Mouse (Mus musculus): ENCODE measurements around the gene Adamts4. TPM values are rescaled to one million over a fixed set of nuclear protein-coding genes. Genes with fewer than 3 reads are reported as not detected.

The Adamts4 gene
- not detected in 2 replicates for polyA plus RNA-seq (2012; ENCODE audit: insufficient read depth, insufficient read length, low replicate concordance, missing spikeins)

DNA sequence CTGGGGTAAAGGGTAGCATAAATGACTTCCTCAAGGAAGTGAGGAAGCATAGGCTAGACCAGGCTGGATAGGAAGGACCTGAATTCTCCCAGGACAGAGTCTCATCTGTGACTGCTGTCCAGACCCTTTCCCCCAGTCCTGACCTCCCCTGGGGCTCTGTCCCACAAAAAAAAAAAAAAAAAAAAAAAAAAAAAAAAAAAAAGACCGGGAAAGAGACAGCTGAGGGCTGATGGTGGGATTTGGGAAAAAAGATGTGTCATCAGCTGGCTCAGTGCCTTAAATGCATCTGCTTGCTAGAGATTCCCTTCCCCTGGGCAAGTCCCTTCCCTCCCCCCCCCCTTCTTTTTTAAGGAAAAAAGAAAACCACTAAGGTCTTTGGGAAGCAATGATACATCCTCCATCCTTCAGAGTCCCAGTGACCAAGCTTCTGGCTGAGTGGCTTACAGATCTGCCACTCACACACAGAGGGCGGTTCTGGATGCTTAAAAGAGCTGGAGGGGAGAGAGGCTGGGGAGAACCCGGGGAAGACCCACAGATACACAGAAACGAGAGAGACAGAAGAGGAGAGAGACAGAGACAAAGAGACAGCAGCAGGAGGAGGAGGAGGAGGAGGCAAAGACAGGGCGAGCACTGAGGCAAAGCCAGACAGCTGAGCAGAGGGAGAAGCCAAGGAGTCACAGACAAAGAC lies at the start of gene Adamts4:
Gene Adamts4 (plus strand): TSS at position 509 of the 688 bp plus-strand sequence.
- no peak within 1 kb of the TSS for H3K27ac ChIP-seq (ENCODE audit: insufficient read depth, low read depth, low read length)
- peak within 1 kb of the TSS; percentile 3 for H3K4me3 ChIP-seq (ENCODE audit: insufficient read depth, low read depth, low read length)
- 5% methylated on average over 5 of the region's 5 CpGs for WGBS
- TF ChIP-seq POLR2A (IDR thresholded peaks at IDR 0.05; ENCODE audit: insufficient read depth, low read depth, low read length): no peak
- no peak for TF ChIP-seq CTCF (IDR thresholded peaks at IDR 0.05; ENCODE audit: insufficient read depth, low read depth, low read length)
- H3K4me1 ChIP-seq (ENCODE audit: control insufficient read depth, insufficient read depth, low read length): peaks cover 43% of the 10 kb centered on the region

DNA sequence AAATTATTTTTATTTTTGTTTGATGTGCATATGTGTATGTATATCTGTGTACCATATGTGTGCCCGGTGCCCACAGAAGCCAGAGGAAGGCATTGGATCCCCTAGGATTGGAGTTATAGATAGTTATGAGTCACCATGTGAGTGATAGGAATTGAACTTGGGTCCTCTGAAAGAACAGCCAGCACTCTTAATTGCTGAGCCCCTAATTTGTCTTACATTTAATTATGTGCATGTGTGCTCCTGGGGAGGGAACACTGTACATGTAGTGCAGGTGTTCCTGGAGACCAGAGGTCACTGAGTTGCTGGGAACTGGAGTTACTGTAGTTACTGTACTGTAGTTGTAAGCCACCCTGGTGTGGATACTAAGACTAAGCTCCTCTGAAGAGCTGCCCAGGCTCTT lies 49.5 kb upstream of the Adamts4 start:
- no peak overlapping the region for H3K27ac ChIP-seq (ENCODE audit: insufficient read depth, low read depth, low read length)
- WGBS: 100% methylated on average over 1 of the region's 1 CpGs
- H3K4me1 ChIP-seq (ENCODE audit: control insufficient read depth, insufficient read depth, low read length): no peaks in the 10 kb centered on the region
- H3K4me3 ChIP-seq (ENCODE audit: insufficient read depth, low read depth, low read length): no peak overlapping the region
- TF ChIP-seq CTCF (IDR thresholded peaks at IDR 0.05; ENCODE audit: insufficient read depth, low read depth, low read length) (no peak), POLR2A (IDR thresholded peaks at IDR 0.05; ENCODE audit: insufficient read depth, low read depth, low read length) (no peak)

DNA sequence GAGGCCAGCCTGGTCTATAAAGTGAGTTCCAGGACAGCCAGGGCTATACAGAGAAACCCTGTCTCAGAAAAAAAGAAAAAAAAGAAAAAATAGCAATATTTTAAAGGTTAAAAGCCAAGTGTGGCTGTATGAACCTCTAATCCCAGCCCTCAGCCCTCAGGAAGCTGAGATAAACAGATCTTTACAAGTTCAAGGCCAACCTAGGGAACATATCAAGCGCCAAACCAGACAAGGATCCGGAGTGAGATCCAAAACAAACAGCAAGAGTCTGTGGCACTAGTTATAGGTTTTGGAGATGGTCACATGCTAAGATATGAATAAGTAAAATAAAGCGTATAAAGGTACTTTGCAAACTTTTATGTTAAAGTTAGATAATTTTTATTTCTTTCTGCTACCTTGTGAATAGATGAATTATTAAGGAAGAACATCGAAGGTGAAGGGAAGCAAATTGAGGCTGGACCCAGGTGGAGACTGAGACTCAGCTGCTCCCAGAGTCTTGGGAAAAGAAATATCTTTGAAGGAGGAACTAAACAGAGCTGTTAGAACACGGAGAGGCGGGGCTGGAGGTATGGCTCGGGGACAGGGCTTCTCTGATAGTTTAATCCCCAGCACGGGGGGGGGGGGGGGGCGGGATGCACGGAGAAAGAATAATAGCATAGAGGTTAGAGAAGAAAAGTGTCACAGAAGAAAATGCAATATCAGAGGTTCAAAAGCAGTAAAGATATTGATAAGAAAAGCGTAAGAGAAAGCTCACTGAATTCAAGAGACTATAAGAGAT lies 46.6 kb upstream of the Adamts4 start:
- TF ChIP-seq POLR2A (IDR thresholded peaks at IDR 0.05; ENCODE audit: insufficient read depth, low read depth, low read length) (no peak), CTCF (IDR thresholded peaks at IDR 0.05; ENCODE audit: insufficient read depth, low read depth, low read length) (no peak)
- 62% methylated on average over 11 of the region's 11 CpGs for WGBS
- Histone ChIP-seq H3K27ac (ENCODE audit: insufficient read depth, low read depth, low read length) (no peak overlapping the region), H3K4me3 (ENCODE audit: insufficient read depth, low read depth, low read length) (no peak overlapping the region), H3K4me1 (ENCODE audit: control insufficient read depth, insufficient read depth, low read length) (no peaks in the 10 kb centered on the region)

DNA sequence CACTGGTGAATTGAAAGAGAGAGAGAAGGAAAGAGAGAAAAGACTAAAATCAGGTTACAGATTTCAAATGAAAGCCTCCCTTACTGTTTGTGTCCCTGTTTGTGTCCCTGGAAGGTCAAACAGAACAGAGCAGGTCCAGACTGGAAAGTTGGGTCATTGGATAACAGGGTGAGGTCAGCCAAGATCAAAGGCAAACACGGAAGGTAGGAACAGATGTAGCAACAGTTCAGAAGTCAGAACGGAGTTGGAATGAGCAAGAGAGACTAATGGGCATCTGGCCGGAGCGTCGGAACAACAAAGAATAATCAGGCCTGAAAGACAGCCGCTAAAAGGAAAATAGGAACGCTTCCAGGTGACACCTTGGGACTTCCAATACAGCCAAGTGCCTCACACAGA lies 46.0 kb upstream of the Adamts4 start:
- WGBS: 73% methylated on average over 7 of the region's 7 CpGs
- no peak for TF ChIP-seq POLR2A (IDR thresholded peaks at IDR 0.05; ENCODE audit: insufficient read depth, low read depth, low read length)
- no peak for TF ChIP-seq CTCF (IDR thresholded peaks at IDR 0.05; ENCODE audit: insufficient read depth, low read depth, low read length)
- Histone ChIP-seq H3K4me3 (ENCODE audit: insufficient read depth, low read depth, low read length) (no peak overlapping the region), H3K4me1 (ENCODE audit: control insufficient read depth, insufficient read depth, low read length) (no peaks in the 10 kb centered on the region), H3K27ac (ENCODE audit: insufficient read depth, low read depth, low read length) (no peak overlapping the region)

DNA sequence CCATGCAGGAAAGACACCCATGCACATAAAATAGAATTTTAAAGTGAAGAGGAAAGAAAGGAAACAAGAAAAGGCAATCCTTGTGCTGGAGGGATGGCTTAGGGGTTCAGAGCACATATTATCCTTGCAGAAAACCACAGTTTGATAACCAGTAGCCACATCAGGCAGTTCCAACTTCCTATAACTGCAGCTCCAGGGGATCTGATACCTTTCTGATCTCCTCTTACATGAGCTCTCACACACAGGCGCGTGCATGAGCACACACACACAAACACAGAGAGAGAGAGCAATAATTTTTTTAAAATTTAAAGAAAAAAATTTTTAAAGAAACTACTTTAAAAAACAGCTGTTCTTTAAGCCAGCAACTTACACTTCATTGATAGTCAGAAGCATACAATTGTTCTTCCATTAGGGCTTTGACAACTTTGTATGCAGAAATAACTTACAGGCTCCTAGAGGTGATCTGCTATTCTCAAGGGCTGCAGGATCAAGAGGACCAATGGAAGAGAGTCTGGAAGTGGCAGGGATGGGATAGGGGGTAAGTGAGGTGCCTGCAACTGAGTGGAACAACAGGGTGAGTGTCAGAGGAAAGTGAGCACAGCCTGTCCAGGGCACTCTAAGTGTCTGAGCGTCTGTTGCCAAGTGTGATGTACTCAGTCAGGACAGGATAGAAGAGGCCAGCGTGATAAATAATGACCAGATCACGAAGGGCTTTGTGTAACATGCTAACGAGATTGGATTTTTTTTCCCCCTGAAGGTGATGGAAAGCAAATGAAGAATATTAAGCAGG lies 44.3 kb upstream of the Adamts4 start:
- Histone ChIP-seq H3K4me3 (ENCODE audit: insufficient read depth, low read depth, low read length) (no peak overlapping the region), H3K27ac (ENCODE audit: insufficient read depth, low read depth, low read length) (no peak overlapping the region), H3K4me1 (ENCODE audit: control insufficient read depth, insufficient read depth, low read length) (peaks cover 3% of the 10 kb centered on the region; the same call in 1 of the 2 replicates)
- TF ChIP-seq CTCF (IDR thresholded peaks at IDR 0.05; ENCODE audit: insufficient read depth, low read depth, low read length) (no peak), POLR2A (IDR thresholded peaks at IDR 0.05; ENCODE audit: insufficient read depth, low read depth, low read length) (no peak)
- WGBS: 72% methylated on average over 6 of the region's 6 CpGs

DNA sequence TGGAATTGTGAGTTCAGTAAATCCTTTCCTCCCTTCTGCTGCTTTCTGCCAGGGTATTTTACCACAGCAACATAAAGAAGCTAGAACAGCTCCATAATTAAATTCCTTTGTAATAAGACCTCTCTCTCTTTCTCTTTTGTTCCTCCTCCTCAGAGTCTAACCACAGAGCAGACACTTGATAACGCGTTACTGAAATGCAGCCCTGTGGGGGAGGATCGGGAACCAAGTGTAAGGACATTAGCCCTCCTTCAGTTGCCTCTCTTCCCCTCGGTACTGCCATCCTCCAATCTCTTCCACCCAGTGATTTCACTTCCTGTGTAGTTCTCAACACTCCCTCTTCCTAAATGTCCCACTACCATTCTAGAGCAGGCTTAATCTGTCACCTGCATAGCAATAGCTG lies 40.8 kb upstream of the Adamts4 start:
- WGBS: 9% methylated on average over 4 of the region's 4 CpGs

DNA sequence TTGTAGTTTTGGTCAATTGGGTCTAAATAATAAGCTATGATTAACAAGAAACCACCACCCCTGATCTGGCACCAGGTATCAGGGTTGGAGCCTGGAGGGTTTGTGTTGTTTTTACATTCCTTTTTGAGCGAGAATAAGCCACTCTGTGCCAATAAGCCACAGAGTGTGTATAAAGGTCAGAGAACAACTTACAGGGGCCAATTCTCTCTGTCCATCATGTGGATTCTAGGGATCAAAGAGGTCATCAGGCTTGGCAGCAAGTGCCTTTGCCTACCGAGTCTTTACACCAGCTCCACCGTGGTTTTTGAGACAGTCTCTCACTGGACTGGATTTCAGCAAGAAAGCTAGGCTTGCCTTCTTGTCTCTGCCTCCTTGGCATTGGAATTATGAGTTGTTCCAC lies 37.4 kb upstream of the Adamts4 start:
- Histone ChIP-seq H3K27ac (ENCODE audit: insufficient read depth, low read depth, low read length) (no peak overlapping the region), H3K4me3 (ENCODE audit: insufficient read depth, low read depth, low read length) (no peak overlapping the region), H3K4me1 (ENCODE audit: control insufficient read depth, insufficient read depth, low read length) (peaks cover 8% of the 10 kb centered on the region)
- 56% methylated on average over 3 of the region's 3 CpGs for WGBS
- TF ChIP-seq CTCF (IDR thresholded peaks at IDR 0.05; ENCODE audit: insufficient read depth, low read depth, low read length) (no peak), POLR2A (IDR thresholded peaks at IDR 0.05; ENCODE audit: insufficient read depth, low read depth, low read length) (no peak)

More for the DNA sequence above, 40.8 kb upstream of the Adamts4 start:
- peaks cover 8% of the 10 kb centered on the region for H3K4me1 ChIP-seq (ENCODE audit: control insufficient read depth, insufficient read depth, low read length)
- H3K27ac ChIP-seq (ENCODE audit: insufficient read depth, low read depth, low read length): peak overlapping the region; percentile 82
- H3K4me3 ChIP-seq (ENCODE audit: insufficient read depth, low read depth, low read length): no peak overlapping the region
- TF ChIP-seq CTCF (IDR thresholded peaks at IDR 0.05; ENCODE audit: insufficient read depth, low read depth, low read length) (no peak), POLR2A (IDR thresholded peaks at IDR 0.05; ENCODE audit: insufficient read depth, low read depth, low read length) (no peak)

DNA sequence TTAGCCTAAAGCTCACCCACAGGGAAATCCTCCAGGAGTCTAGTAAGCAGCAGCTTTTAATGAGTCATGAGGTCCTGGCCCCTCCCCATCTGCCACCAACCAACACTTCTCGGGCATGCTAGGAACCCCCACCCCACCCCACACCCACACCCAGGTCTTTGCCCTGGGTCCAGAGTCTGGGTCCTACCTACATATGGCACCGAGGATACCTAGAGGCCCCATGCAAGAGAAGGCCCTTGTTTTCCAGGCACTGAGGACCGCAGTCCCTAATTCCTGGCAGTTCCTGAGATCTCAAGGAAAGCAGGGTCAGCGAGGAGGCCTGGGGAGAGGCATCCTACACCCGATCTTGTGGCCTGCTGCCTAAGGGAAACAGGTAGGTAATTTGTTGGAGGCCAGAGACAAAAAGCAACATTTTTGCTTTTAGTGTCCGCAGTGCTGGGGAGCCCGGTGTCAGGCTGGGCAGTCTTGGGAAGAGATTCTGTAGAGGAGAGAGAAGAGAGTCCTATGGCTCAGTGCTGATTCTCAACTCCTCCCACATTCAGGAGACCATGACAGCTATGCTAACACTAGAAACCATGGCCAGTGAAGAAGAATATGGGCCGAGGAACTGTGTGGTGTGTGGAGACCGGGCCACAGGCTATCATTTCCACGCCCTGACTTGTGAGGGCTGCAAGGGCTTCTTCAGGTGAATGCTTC lies 36.3 kb upstream of the Adamts4 start, which contains the start of gene Nr1i3:
Gene Nr1i3 (plus strand): TSS at position 170 of the 696 bp plus-strand sequence.
- Histone ChIP-seq H3K4me1 (ENCODE audit: control insufficient read depth, insufficient read depth, low read length) (peaks cover 8% of the 10 kb centered on the region), H3K27ac (ENCODE audit: insufficient read depth, low read depth, low read length) (no peak within 1 kb of the TSS), H3K4me3 (ENCODE audit: insufficient read depth, low read depth, low read length) (no peak within 1 kb of the TSS)
- WGBS: 71% methylated on average over 10 of the region's 10 CpGs
- TF ChIP-seq CTCF (IDR thresholded peaks at IDR 0.05; ENCODE audit: insufficient read depth, low read depth, low read length) (no peak), POLR2A (IDR thresholded peaks at IDR 0.05; ENCODE audit: insufficient read depth, low read depth, low read length) (no peak)
